28 mouse cellular contexts compared by ENCODE assay signal in genomic region chr5:148755807-148756206, GRCm38 (mm10).
A peak's percentile ranks its signal among the peaks of the same experiment; 100 is the strongest.
DNase-seq lines count a peak whose midpoint lies in the region; ATAC-seq and TF ChIP-seq lines count a peak whose summit lies in the region.
"Had no signal": no experiment of that assay in that cellular context is flagged by ENCODE, and none has a peak within 500 bp of the region (broad histone marks: within the 10 kb centered on the region; RNA-seq: fewer than 3 reads in every experiment).

No protein-coding gene starts in this region.

- 83% methylated on average over 8 of the region's 8 CpGs for WGBS in kidney, embryonic 15.5 days
- 41% methylated on average over 8 of the region's 8 CpGs for WGBS in intestine, postnatal 0 days
- 48% methylated on average over 8 of the region's 8 CpGs for WGBS in liver, embryonic 16.5 days (ENCODE audit: insufficient replicate concordance)
- 87% methylated on average over 8 of the region's 8 CpGs for WGBS in hindbrain, embryonic 12.5 days

- no peak overlapping the region for H3K4me3 ChIP-seq in kidney, embryonic 15.5 days (replicated peaks)
- no peak overlapping the region for H3K4me3 ChIP-seq in MEL (ENCODE audit: control insufficient read depth in 1 of 2, insufficient read depth in 1 of 2, low read depth in 2 of 2, low read length in 2 of 2)
- H3K4me3 ChIP-seq in intestine, postnatal 0 days (ENCODE audit: low read depth, low read length) = no peak overlapping the region
- no peak overlapping the region for H3K4me3 ChIP-seq in liver, embryonic 16.5 days (ENCODE audit: low read depth, low read length)
- H3K4me3 ChIP-seq in hindbrain, embryonic 12.5 days = no peak overlapping the region
- H3K4me3 ChIP-seq: erythroblast, embryonic 14.5 days; heart, embryonic 13.5 days; hindbrain, embryonic 15.5 days; layer of hippocampus, adult 2 months; left cerebral cortex, adult 2 months; limb, embryonic 13.5 days; midbrain, embryonic 10.5 days; midbrain, embryonic 15.5 days; neural tube, embryonic 15.5 days had no signal

- no peak for TF ChIP-seq POLR2A in MEL (IDR thresholded peaks at IDR 0.05; ENCODE audit: control insufficient read depth in 1 of 2, insufficient read depth in 1 of 2, low read depth in 1 of 2, low read length in 2 of 2, poor library complexity in 1 of 2)

- H3K27me3 ChIP-seq in kidney, embryonic 15.5 days = no peaks in the 10 kb centered on the region
- no peaks in the 10 kb centered on the region; a peak in 1 of 4 replicates for H3K27me3 ChIP-seq in MEL (ENCODE audit: control insufficient read depth in 1 of 2, insufficient read depth in 2 of 2, low read length in 2 of 2)
- H3K27me3 ChIP-seq in intestine, postnatal 0 days (replicated peaks; ENCODE audit: control insufficient read depth, insufficient read depth, low read length) = no peaks in the 10 kb centered on the region
- no peaks in the 10 kb centered on the region for H3K27me3 ChIP-seq in liver, embryonic 16.5 days (ENCODE audit: control insufficient read depth, insufficient read depth, low read depth, low read length)
- no peaks in the 10 kb centered on the region for H3K27me3 ChIP-seq in hindbrain, embryonic 12.5 days
- H3K27me3 ChIP-seq: heart, embryonic 13.5 days; hindbrain, embryonic 15.5 days; midbrain, embryonic 15.5 days; neural tube, embryonic 15.5 days had no signal

- H3K4me2 ChIP-seq in kidney, embryonic 15.5 days = no peak overlapping the region
- 0 out of 2 replicates have a peak overlapping the region, but pooled peaks have one; percentile 3 for H3K4me2 ChIP-seq in intestine, postnatal 0 days (replicated peaks; ENCODE audit: low read depth)
- no peak overlapping the region for H3K4me2 ChIP-seq in liver, embryonic 16.5 days (ENCODE audit: low read depth, low read length)
- no peak overlapping the region for H3K4me2 ChIP-seq in hindbrain, embryonic 12.5 days (replicated peaks)
- H3K4me2 ChIP-seq: heart, embryonic 13.5 days; hindbrain, embryonic 15.5 days; limb, embryonic 13.5 days; midbrain, embryonic 15.5 days; neural tube, embryonic 15.5 days had no signal

- no peak for ATAC-seq in kidney, embryonic 15.5 days (replicated peaks; ENCODE audit: low FRiP score)
- peak; percentile 67 for ATAC-seq in intestine, postnatal 0 days
- ATAC-seq in liver, embryonic 16.5 days (ENCODE audit: low read depth) = 0 out of 2 replicates have a peak, but pooled peaks have one; percentile 35
- ATAC-seq in hindbrain, embryonic 12.5 days (ENCODE audit: low FRiP score) = no peak
- ATAC-seq: inflammation-experienced regulatory T-cells, adult 6 months; midbrain, embryonic 15.5 days had no signal

- H3K9me3 ChIP-seq in kidney, embryonic 15.5 days (replicated peaks) = no peaks in the 10 kb centered on the region
- H3K9me3 ChIP-seq in MEL (replicated peaks; ENCODE audit: insufficient read depth, low read length) = no peaks in the 10 kb centered on the region
- no peaks in the 10 kb centered on the region for H3K9me3 ChIP-seq in intestine, postnatal 0 days (ENCODE audit: control insufficient read depth)
- 0 out of 2 replicates have a peak, but pooled peaks cover 2% of the 10 kb centered on the region for H3K9me3 ChIP-seq in liver, embryonic 16.5 days (replicated peaks; ENCODE audit: control insufficient read depth, low read length)
- H3K9me3 ChIP-seq in hindbrain, embryonic 12.5 days (replicated peaks) = 0 out of 2 replicates have a peak, but pooled peaks cover 4% of the 10 kb centered on the region
- H3K9me3 ChIP-seq: hindbrain, embryonic 15.5 days; midbrain, embryonic 15.5 days; neural tube, embryonic 15.5 days had no signal

- peaks cover 50% of the 10 kb centered on the region for H3K4me1 ChIP-seq in kidney, embryonic 15.5 days
- no peaks in the 10 kb centered on the region for H3K4me1 ChIP-seq in MEL (ENCODE audit: control insufficient read depth in 1 of 2, insufficient read depth in 2 of 2, low read length in 2 of 2)
- H3K4me1 ChIP-seq in intestine, postnatal 0 days (replicated peaks; ENCODE audit: control insufficient read depth, insufficient read depth, low read length) = no peaks in the 10 kb centered on the region; the same call in 1 of the 2 replicates
- no peaks in the 10 kb centered on the region for H3K4me1 ChIP-seq in liver, embryonic 16.5 days (ENCODE audit: control insufficient read depth, low read depth, low read length)
- peaks cover 7% of the 10 kb centered on the region for H3K4me1 ChIP-seq in hindbrain, embryonic 12.5 days
- H3K4me1 ChIP-seq: midbrain, embryonic 10.5 days had no signal

- no peak for TF ChIP-seq CTCF in MEL (IDR thresholded peaks at IDR 0.05 in 2 of 3, conservative IDR thresholded peaks at IDR 0.05 in 1 of 3; ENCODE audit: control insufficient read depth in 1 of 3, insufficient read depth in 1 of 3, low read depth in 2 of 3, low read length in 3 of 3, poor library complexity in 1 of 3, severe bottlenecking in 1 of 3)
- no peak for TF ChIP-seq CTCF in intestine, postnatal 0 days (IDR thresholded peaks at IDR 0.05; ENCODE audit: low read depth)

- no peaks in the 10 kb centered on the region for H3K36me3 ChIP-seq in kidney, embryonic 15.5 days
- H3K36me3 ChIP-seq in MEL (ENCODE audit: control insufficient read depth in 1 of 2, insufficient read depth in 2 of 2, low read length in 2 of 2) = no peaks in the 10 kb centered on the region
- H3K36me3 ChIP-seq in intestine, postnatal 0 days (ENCODE audit: control insufficient read depth, insufficient read depth) = no peaks in the 10 kb centered on the region
- H3K36me3 ChIP-seq in liver, embryonic 16.5 days (ENCODE audit: control insufficient read depth, insufficient read depth) = no peaks in the 10 kb centered on the region
- H3K36me3 ChIP-seq in hindbrain, embryonic 12.5 days = no peaks in the 10 kb centered on the region
- H3K36me3 ChIP-seq: G1E; heart, embryonic 13.5 days; hindbrain, embryonic 15.5 days; limb, embryonic 13.5 days; midbrain, embryonic 10.5 days; midbrain, embryonic 15.5 days; neural tube, embryonic 15.5 days had no signal

- TF ChIP-seq EP300 in MEL (IDR thresholded peaks at IDR 0.05; ENCODE audit: low read depth in 1 of 2, low read length in 2 of 2) = no peak

- H3K27ac ChIP-seq in kidney, embryonic 15.5 days = peak overlapping the region; percentile 92
- H3K27ac ChIP-seq in MEL (ENCODE audit: control insufficient read depth, low read depth, low read length) = no peak overlapping the region
- H3K27ac ChIP-seq in intestine, postnatal 0 days (ENCODE audit: low read depth, low read length) = no peak overlapping the region
- H3K27ac ChIP-seq in liver, embryonic 16.5 days (ENCODE audit: low read length) = no peak overlapping the region
- no peak overlapping the region for H3K27ac ChIP-seq in hindbrain, embryonic 12.5 days
- H3K27ac ChIP-seq: heart, embryonic 13.5 days; hindbrain, embryonic 15.5 days; layer of hippocampus, adult 2 months; left cerebral cortex, adult 2 months; macrophage; midbrain, embryonic 10.5 days; midbrain, embryonic 15.5 days; neural tube, embryonic 15.5 days had no signal

- no peak for TF ChIP-seq RAD21 in MEL (IDR thresholded peaks at IDR 0.05; ENCODE audit: low read depth, low read length)

- no peak overlapping the region for H3K9ac ChIP-seq in kidney, embryonic 15.5 days
- H3K9ac ChIP-seq in MEL (ENCODE audit: control insufficient read depth, low read depth, low read length, poor library complexity, severe bottlenecking) = no peak overlapping the region
- H3K9ac ChIP-seq in intestine, postnatal 0 days (ENCODE audit: low read depth, low read length) = no peak overlapping the region
- H3K9ac ChIP-seq in liver, embryonic 16.5 days (ENCODE audit: low read depth, low read length) = no peak overlapping the region
- no peak overlapping the region for H3K9ac ChIP-seq in hindbrain, embryonic 12.5 days
- H3K9ac ChIP-seq: heart, embryonic 13.5 days; hindbrain, embryonic 15.5 days; limb, embryonic 13.5 days; midbrain, embryonic 15.5 days; neural tube, embryonic 15.5 days had no signal

- no peak for DNase-seq in kidney, postnatal 25 days
- peak; percentile 14 for DNase-seq in MEL (ENCODE audit: low read depth, low spot score)
- DNase-seq in cerebellum, adult 8-10 months = no peak
- no peak for DNase-seq in layer of hippocampus, adult 18-20 months (ENCODE audit: low spot score in 2 of 2)
- DNase-seq: adrenal gland, postnatal 25 days; cerebellum, adult 11-12 months; gastrocnemius, postnatal 10 days; heart, postnatal 10 days; lung, adult 2 months; lung, postnatal 10 days; right cerebral cortex, postnatal 25 days; spleen, adult 18-20 months had no signal

- H3K79me2 ChIP-seq in MEL (ENCODE audit: control insufficient read depth, insufficient read depth, low read length, poor library complexity) = no peaks in the 10 kb centered on the region

TF ChIP-seq in MEL, 35 proteins besides CTCF, POLR2A, EP300 and RAD21:
- TF ChIP-seq MAX (IDR thresholded peaks at IDR 0.05; ENCODE audit: low read length) (no peak), ETS1 (IDR thresholded peaks at IDR 0.05; ENCODE audit: low read depth, low read length) (0 out of 2 replicates have a peak, but pooled peaks have one; percentile 7)

Comparison
In these comparisons a context has a peak if more than half of its experiments do, and no peak if none do; other contexts are left out.
1. ATAC-seq: peak in intestine, postnatal 0 days (single experiment) and liver, embryonic 16.5 days (single experiment); none in kidney, embryonic 15.5 days (single experiment) and hindbrain, embryonic 12.5 days (single experiment).